Mouse (Mus musculus) stomach, embryonic 14.5 days (tissue): ENCODE measurements around the gene Sdk1. TPM values are rescaled to one million over a fixed set of nuclear protein-coding genes. Genes with fewer than 3 reads are reported as not detected.
A peak's percentile ranks its signal among the peaks of the same experiment; 100 is the strongest.

Source experiments
- ATAC-seq: fragments of 200-750 bp; cut with Nextera tagmentation; 2 replicates; pipeline ENCODE4 v1.8.0; 2017; ENCODE audit warnings: low read depth, moderate TSS enrichment; ENCODE audit not compliant: insufficient number of reproducible peaks, insufficient read depth, low FRiP score
- H3K27ac ChIP-seq: fragments of 300-500 bp; sonication (generic); 2 replicates; pipeline ENCODE4 v1.5.1; 2014; ENCODE audit warnings: mild to moderate bottlenecking, low read length, moderate library complexity, mixed read lengths
- H3K27me3 ChIP-seq: fragments of 300-500 bp; sonication (generic); 2 replicates; pipeline ENCODE4 v1.6.1; 2014; ENCODE audit warnings: low read length, control low read depth, mixed read lengths; ENCODE audit not compliant: control insufficient read depth, insufficient read depth
- H3K36me3 ChIP-seq: fragments of 300-500 bp; sonication (generic); 2 replicates; pipeline ENCODE4 v1.6.1; 2014; ENCODE audit warnings: mild to moderate bottlenecking, control low read depth, low read length, moderate library complexity, mixed read lengths; ENCODE audit not compliant: control insufficient read depth, insufficient read depth
- H3K4me1 ChIP-seq: fragments of 300-500 bp; sonication (generic); 2 replicates; pipeline ENCODE4 v1.6.1; 2014; ENCODE audit warnings: low read length, control low read depth, mixed read lengths; ENCODE audit not compliant: control insufficient read depth, insufficient read depth
- H3K4me2 ChIP-seq: fragments of 300-500 bp; sonication (generic); replicated peaks from 2 replicates; pipeline ENCODE4 v1.6.1; 2014; ENCODE audit warnings: low read depth, low read length, control low read depth
- H3K4me3 ChIP-seq: fragments of 300-500 bp; sonication (generic); 2 replicates; pipeline ENCODE4 v1.5.1; 2014; ENCODE audit warnings: low read depth, low read length, control low read depth
- H3K9ac ChIP-seq: fragments of 300-500 bp; sonication (generic); replicated peaks from 2 replicates; pipeline ENCODE4 v1.6.1; 2014; ENCODE audit warnings: low read depth, mild to moderate bottlenecking, control low read depth, low read length, moderate library complexity, mixed read lengths
- H3K9me3 ChIP-seq: fragments of 300-500 bp; sonication (generic); 2 replicates; pipeline ENCODE4 v1.6.1; 2016; ENCODE audit warnings: low read depth, low read length, control low read depth; ENCODE audit not compliant: control insufficient read depth
- WGBS: fragments of 180-500 bp; shearing (Covaris S2); extraction: QIAGEN DNeasy Blood & Tissue Kit; methylation state at CpG from one replicate; pipeline ENCODE4 v1.1.7; 2014; 5-methylcytosine and 5-hydroxymethylcytosine counted together
- polyA plus RNA-seq: library from polyadenylated mRNA; unstranded; fragments of >200 nt; fragmentation: Nextera tagmentation; extraction: Ambion mirVana; gene quantifications from 2 replicates; pipeline ENCODE4 v1.2.1, GENCODE M21; 2014

Gene Sdk1
- polyA plus RNA-seq, 1 experiment from 2014 or later: 5.6 TPM

DNA sequence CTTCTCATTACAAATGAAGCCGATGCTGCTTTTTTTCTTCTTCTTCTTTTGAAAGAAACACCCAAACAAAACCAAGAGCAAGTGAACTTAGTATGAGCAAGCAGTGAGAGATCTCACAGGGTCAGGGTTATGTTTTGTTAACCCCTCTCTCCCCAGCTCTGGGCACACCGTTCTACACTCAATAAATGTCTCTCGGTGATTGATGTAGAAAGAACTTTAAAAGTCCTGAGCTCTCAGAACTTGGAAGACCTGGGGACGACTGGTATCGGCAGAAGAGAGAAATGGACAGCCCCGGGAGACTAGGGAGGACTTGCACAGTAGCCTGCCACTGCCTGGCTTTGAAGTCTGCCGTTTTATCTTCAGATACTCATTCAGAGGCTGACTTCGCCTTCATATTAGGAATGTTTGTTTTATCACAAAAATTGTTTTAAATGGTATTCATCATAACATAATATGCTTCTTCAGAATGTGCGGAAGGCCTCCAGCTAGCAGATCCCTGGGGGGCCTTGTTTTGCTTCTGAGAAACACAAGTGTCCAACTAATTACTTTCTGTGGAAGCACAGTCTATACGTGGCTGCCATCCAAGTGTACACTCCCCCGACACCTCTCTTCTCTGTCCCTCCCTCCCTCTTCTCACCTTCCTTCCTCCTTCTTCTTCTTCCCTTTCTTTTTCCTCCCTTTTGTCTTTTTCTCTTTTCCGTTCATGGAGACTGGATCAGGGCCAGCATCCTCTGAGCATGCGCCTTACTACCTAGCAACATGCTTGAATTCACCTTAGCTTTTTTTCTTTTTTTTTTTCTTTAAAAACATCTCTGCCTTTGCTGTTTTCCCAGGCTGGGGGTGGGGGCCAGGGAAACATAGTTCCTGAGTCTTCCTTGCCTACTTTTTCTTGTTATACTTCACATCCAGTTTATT is 283.8 kb downstream of the Sdk1 start:
- no peaks in the 10 kb centered on the region for H3K36me3 ChIP-seq
- 16% methylated on average over 13 of the region's 13 CpGs for WGBS
- H3K27me3 ChIP-seq: no peaks in the 10 kb centered on the region
- H3K4me1 ChIP-seq: peaks cover 10% of the 10 kb centered on the region; the same call in 1 of the 2 replicates
- no peak overlapping the region for H3K27ac ChIP-seq
- H3K9ac ChIP-seq: no peak overlapping the region
- H3K4me3 ChIP-seq: no peak overlapping the region
- H3K4me2 ChIP-seq: no peak overlapping the region
- H3K9me3 ChIP-seq: no peaks in the 10 kb centered on the region
- no peak for ATAC-seq

DNA sequence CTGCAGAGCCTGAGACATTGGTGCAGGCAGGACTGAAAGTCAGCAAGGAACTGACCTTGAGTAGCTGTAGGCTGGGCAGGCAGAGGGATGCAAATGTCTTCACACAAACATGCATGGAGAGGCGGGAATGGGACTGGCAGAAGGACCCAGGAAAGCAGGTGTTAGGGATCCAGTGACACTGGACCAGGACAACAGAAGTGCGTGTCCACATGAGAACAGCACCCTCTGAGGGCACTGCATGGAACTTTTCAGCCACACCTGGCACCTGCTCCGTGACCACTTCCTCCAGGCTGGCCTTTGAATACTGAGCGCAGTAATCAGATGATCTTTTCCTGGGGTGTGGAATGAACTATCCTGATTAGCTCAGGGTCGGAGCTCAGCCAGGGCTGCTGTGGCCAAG is 298.9 kb downstream of the Sdk1 start:
- no peak for ATAC-seq
- H3K4me2 ChIP-seq: no peak overlapping the region
- WGBS: 60% methylated on average over 5 of the region's 5 CpGs

DNA sequence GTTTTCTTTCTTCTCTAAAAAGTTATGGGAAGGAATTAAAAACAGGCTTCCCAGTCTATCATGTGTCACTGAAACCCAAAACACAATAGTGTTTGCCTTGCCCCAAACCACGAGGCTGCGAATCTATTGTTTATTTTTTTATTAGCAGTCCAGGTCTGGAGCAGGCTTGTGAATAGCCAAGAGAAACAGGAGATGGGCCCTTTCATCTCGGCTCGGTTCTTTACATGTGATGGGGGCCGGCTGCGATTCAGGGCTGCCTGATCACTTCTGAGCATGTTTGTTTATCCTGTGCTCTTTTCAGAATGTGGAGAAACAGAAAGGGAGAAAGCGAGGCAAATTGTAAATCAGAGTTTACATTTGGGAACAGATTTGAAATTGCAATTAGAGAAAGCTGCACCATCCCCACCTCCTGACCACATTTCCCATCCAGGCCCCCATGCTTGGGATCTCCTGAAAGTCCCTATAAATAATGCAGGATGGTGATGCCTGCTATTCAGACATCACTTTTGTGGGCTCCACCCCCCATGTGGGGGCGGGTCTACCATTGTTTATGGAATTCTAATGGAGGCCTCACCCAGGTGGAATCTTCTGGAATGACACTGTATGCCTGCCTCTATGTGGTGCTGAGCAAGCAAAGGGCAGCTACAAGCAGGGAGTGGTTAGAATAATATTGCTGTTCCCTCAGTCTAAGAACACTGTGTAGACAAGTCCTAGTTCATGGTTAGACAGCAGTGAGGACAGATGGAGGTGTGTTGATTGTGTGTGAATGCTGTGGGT is 301.8 kb downstream of the Sdk1 start:
- Histone ChIP-seq H3K27ac (no peak overlapping the region), H3K9me3 (no peaks in the 10 kb centered on the region), H3K27me3 (no peaks in the 10 kb centered on the region), H3K4me2 (no peak overlapping the region), H3K4me1 (no peaks in the 10 kb centered on the region; the same call in 1 of the 2 replicates), H3K9ac (no peak overlapping the region), H3K4me3 (no peak overlapping the region), H3K36me3 (no peaks in the 10 kb centered on the region)
- ATAC-seq: no peak
- WGBS: 14% methylated on average over 8 of the region's 8 CpGs

More for the DNA sequence above, 298.9 kb downstream of the Sdk1 start:
- no peaks in the 10 kb centered on the region for H3K9me3 ChIP-seq
- no peaks in the 10 kb centered on the region for H3K27me3 ChIP-seq
- no peak overlapping the region for H3K9ac ChIP-seq
- no peak overlapping the region for H3K27ac ChIP-seq
- no peaks in the 10 kb centered on the region for H3K4me1 ChIP-seq
- no peak overlapping the region for H3K4me3 ChIP-seq
- no peaks in the 10 kb centered on the region for H3K36me3 ChIP-seq

GRCm38 (mm10) chr5:141553444-141553843 is 312.2 kb downstream of the Sdk1 start:
- H3K4me1 ChIP-seq: 0 out of 2 replicates have a peak, but pooled peaks cover 3% of the 10 kb centered on the region
- H3K36me3 ChIP-seq: no peaks in the 10 kb centered on the region
- no peak for ATAC-seq
- H3K4me2 ChIP-seq: no peak overlapping the region
- H3K9me3 ChIP-seq: no peaks in the 10 kb centered on the region
- no peaks in the 10 kb centered on the region for H3K27me3 ChIP-seq
- WGBS: 41% methylated on average over 9 of the region's 9 CpGs
- H3K9ac ChIP-seq: no peak overlapping the region
- H3K27ac ChIP-seq: no peak overlapping the region
- H3K4me3 ChIP-seq: no peak overlapping the region

DNA sequence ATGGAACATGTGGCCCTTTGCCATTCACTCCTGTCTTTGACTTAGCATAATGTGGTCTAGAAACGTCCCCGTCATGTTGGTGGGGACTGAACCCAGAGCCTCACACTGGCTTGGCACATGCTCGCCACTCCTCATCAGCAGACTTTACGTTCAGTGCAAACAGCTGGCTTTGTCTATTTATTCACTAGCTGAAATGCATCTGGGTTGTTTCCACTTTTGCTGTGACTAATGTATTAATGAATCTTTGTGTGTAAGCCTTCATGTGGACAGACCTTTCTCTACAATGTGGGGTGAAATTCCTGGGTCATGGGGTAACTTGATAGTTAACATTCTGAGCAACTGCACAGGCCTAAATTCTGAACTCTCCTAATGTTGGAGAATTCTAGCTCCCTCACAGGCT is 317.4 kb downstream of the Sdk1 start:
- Histone ChIP-seq H3K36me3 (no peaks in the 10 kb centered on the region), H3K4me1 (0 out of 2 replicates have a peak, but pooled peaks cover 12% of the 10 kb centered on the region), H3K9ac (no peak overlapping the region), H3K27me3 (no peaks in the 10 kb centered on the region), H3K27ac (no peak overlapping the region), H3K4me2 (no peak overlapping the region), H3K9me3 (no peaks in the 10 kb centered on the region), H3K4me3 (no peak overlapping the region)
- no peak for ATAC-seq
- WGBS: 34% methylated on average over 4 of the region's 4 CpGs

GRCm38 (mm10) chr5:141560325-141560724 is 319.0 kb downstream of the Sdk1 start:
- Histone ChIP-seq H3K36me3 (no peaks in the 10 kb centered on the region), H3K9me3 (no peaks in the 10 kb centered on the region), H3K27me3 (no peaks in the 10 kb centered on the region), H3K9ac (no peak overlapping the region), H3K4me1 (0 out of 2 replicates have a peak, but pooled peaks cover 10% of the 10 kb centered on the region), H3K4me2 (no peak overlapping the region), H3K4me3 (no peak overlapping the region), H3K27ac (no peak overlapping the region)
- no peak for ATAC-seq
- 51% methylated on average over 5 of the region's 5 CpGs for WGBS

GRCm38 (mm10) chr5:141561989-141562560 is 320.8 kb downstream of the Sdk1 start:
- H3K4me2 ChIP-seq: no peak overlapping the region
- H3K4me1 ChIP-seq: 0 out of 2 replicates have a peak, but pooled peaks cover 10% of the 10 kb centered on the region
- no peaks in the 10 kb centered on the region for H3K36me3 ChIP-seq
- WGBS: 22% methylated on average over 3 of the region's 3 CpGs
- peak overlapping the region; percentile 3; the same call in 1 of the 2 replicates for H3K27ac ChIP-seq
- no peaks in the 10 kb centered on the region for H3K27me3 ChIP-seq
- no peak overlapping the region for H3K4me3 ChIP-seq
- ATAC-seq: no peak
- H3K9ac ChIP-seq: no peak overlapping the region
- no peaks in the 10 kb centered on the region for H3K9me3 ChIP-seq

- no peak overlapping the region for H3K4me3 ChIP-seq
- H3K4me2 ChIP-seq: no peak overlapping the region
- H3K4me1 ChIP-seq: 0 out of 2 replicates have a peak, but pooled peaks cover 6% of the 10 kb centered on the region
- no peaks in the 10 kb centered on the region for H3K9me3 ChIP-seq
- WGBS: 82% methylated on average over 5 of the region's 5 CpGs
- no peak for ATAC-seq
- H3K9ac ChIP-seq: no peak overlapping the region
- H3K27me3 ChIP-seq: no peaks in the 10 kb centered on the region
- no peaks in the 10 kb centered on the region for H3K36me3 ChIP-seq
- no peak overlapping the region for H3K27ac ChIP-seq
Measured at GRCm38 (mm10) chr5:141564197-141564596, 322.9 kb downstream of the Sdk1 start.
